Mouse (Mus musculus) erythroblast, embryonic 14.5 days (primary cell): ENCODE results near the gene Eif4g3. TPM values are rescaled to one million over a fixed set of nuclear protein-coding genes. Genes with fewer than 3 reads are reported as not detected.

Experiments used
- H3K27me3 ChIP-seq: 2 replicates; pipeline ENCODE4 v1.6.1; 2012; ENCODE audit warnings: inconsistent platforms; ENCODE audit not compliant: control insufficient read depth
- H3K36me3 ChIP-seq: 2 replicates; pipeline ENCODE4 v1.6.1; 2012; ENCODE audit warnings: mild to moderate bottlenecking, inconsistent platforms; ENCODE audit not compliant: control insufficient read depth
- H3K4me1 ChIP-seq: 2 replicates; pipeline ENCODE4 v1.6.1; 2012; ENCODE audit warnings: inconsistent platforms; ENCODE audit not compliant: control insufficient read depth
- H3K4me3 ChIP-seq: replicated peaks from 2 replicates; pipeline ENCODE3; 2012; ENCODE audit warnings: moderate library complexity, mild to moderate bottlenecking, inconsistent platforms
- H3K9me3 ChIP-seq: 2 replicates; pipeline ENCODE4 v1.6.1; 2012; ENCODE audit warnings: low read length, inconsistent platforms, mixed read lengths; ENCODE audit not compliant: control insufficient read depth
- GATA1 ChIP-seq: IDR thresholded peaks from 2 replicates; pipeline ENCODE4 v1.6.1; 2012; ENCODE audit warnings: low read length, inconsistent platforms, mixed read lengths
- TAL1 ChIP-seq: IDR thresholded peaks from 3 replicates; pipeline ENCODE4 v1.6.1; 2012; ENCODE audit warnings: low read length, inconsistent platforms, mixed read lengths
- polyA plus RNA-seq: library from polyadenylated mRNA; stranded (reverse); fragments of >175 nt; gene quantifications from 2 replicates; pipeline ENCODE4 v1.2.3, GENCODE M21; 2012

Eif4g3 gene
- polyA plus RNA-seq, 1 experiment = 2.9 TPM

DNA sequence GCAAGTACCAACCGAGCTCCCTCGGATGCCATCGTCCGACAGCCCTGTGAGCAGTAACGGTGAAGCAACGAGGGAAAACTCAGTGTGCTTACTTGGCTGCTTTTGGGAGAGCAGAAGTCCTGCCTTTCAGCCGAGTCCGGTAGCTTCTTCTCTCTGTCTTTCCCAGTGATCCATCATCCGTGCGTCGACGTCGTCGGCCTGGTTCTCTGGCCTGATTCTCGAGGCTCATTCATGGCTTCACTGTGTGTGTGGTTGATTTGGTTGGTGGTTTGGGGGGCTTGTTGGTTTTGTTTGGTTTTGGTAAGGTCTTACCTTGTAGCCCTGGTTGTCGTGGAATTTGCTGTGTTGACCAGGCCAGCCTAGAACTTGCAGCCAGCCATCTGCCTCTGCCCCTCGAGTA, 145.0 kb downstream of the Eif4g3 start:
- no peaks in the 10 kb centered on the region for H3K9me3 ChIP-seq
- H3K36me3 ChIP-seq = peaks cover 15% of the 10 kb centered on the region
- TF ChIP-seq TAL1 (no peak), GATA1 (no peak)
- no peaks in the 10 kb centered on the region for H3K27me3 ChIP-seq
- H3K4me1 ChIP-seq = no peaks in the 10 kb centered on the region
- H3K4me3 ChIP-seq = no peak overlapping the region

GRCm38 (mm10) chr4:138138219-138138618, 145.4 kb downstream of the Eif4g3 start:
- Histone ChIP-seq H3K27me3 (no peaks in the 10 kb centered on the region), H3K4me3 (no peak overlapping the region), H3K4me1 (no peaks in the 10 kb centered on the region), H3K36me3 (peaks cover 12% of the 10 kb centered on the region), H3K9me3 (no peaks in the 10 kb centered on the region)
- no peak for TF ChIP-seq TAL1
- no peak for TF ChIP-seq GATA1

DNA sequence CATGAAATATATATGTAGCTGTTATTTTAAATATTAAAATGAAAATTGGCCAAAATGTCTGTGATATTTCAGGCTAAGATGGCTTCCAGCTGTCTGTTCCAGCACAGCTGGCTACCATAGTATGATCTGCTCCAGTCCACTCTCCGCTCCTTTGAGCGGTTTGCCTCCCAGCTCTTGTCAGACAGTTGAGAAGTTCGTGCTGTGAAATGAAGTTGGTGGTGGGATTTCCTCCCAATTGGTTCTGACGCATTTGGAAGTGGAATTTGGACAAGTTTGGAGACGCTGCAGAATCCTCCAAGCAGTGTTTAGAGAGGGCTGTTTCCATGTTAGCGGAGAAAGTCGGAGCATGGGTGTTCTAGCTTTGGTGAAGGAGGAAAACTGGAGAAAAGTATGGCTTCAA, 148.5 kb downstream of the Eif4g3 start:
- Histone ChIP-seq H3K4me1 (no peaks in the 10 kb centered on the region), H3K27me3 (no peaks in the 10 kb centered on the region), H3K36me3 (peaks cover 10% of the 10 kb centered on the region), H3K4me3 (no peak overlapping the region), H3K9me3 (no peaks in the 10 kb centered on the region)
- no peak for TF ChIP-seq TAL1
- no peak for TF ChIP-seq GATA1

DNA sequence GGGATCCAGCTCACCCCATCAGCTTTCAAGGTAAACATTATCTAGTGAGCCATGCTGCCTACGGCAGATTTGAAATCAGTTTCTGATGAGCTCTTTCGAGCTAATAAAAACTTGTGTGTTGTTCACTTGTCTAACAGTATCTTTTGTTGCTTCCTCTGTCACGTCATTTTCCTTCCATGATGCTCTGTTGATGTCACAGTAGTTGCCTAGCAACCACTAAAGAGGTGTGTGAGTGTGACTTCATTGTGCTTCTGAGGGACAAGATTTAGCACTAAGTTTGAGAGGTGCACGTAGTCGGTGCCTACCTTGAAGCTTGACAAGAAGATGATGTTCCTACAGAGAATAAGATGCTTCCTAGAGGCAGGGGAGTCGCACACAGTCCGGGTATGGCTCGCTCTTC, 154.4 kb downstream of the Eif4g3 start:
- Histone ChIP-seq H3K36me3 (peaks cover 20% of the 10 kb centered on the region), H3K4me3 (no peak overlapping the region), H3K9me3 (no peaks in the 10 kb centered on the region), H3K27me3 (no peaks in the 10 kb centered on the region), H3K4me1 (no peaks in the 10 kb centered on the region)
- TF ChIP-seq TAL1 = no peak
- no peak for TF ChIP-seq GATA1

DNA sequence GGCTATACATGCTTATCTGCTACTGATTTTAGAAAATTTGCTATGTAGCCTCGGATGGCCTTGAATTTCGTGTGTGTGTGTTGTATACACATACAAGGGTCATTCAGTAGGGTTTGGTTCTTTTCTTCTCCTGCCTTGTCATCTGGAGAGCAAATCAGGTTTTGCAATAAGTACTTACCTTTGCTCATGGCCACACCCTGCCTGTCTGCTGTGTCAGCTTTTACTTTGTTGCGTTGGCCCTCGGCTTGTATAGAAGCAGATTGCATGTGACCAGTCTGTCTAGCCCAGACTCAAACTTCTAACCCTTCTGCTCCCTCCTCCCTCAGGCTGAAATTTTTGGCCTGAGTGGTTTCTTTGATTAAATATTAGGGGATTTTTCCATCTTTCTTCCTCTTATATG, 157.2 kb downstream of the Eif4g3 start:
- Histone ChIP-seq H3K9me3 (no peaks in the 10 kb centered on the region), H3K4me1 (no peaks in the 10 kb centered on the region), H3K36me3 (peaks cover 32% of the 10 kb centered on the region), H3K27me3 (no peaks in the 10 kb centered on the region), H3K4me3 (no peak overlapping the region)
- no peak for TF ChIP-seq GATA1
- TF ChIP-seq TAL1 = no peak

GRCm38 (mm10) chr4:138151226-138151625, 158.4 kb downstream of the Eif4g3 start:
- Histone ChIP-seq H3K4me3 (no peak overlapping the region), H3K27me3 (no peaks in the 10 kb centered on the region), H3K36me3 (peaks cover 32% of the 10 kb centered on the region), H3K9me3 (no peaks in the 10 kb centered on the region), H3K4me1 (no peaks in the 10 kb centered on the region)
- no peak for TF ChIP-seq TAL1
- TF ChIP-seq GATA1 = no peak

DNA sequence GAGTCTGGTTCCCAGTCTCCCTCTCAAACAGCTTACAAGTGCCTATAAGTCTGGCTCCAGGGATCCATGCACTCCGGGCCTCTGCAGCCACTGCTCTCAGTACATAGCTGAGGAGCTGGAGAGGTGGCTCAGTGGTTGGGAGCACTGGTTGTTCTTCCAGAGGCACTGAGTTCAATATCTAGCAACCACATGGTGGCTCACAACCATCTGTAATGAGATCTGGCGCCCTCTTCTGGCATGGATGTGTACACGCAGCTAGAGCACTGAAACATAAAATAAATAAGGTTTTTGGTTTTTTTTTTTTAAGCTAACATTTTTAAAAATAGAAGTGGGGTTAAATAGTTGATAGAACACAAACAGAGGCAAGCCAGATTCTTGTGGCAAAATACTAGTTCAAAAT, 161.2 kb downstream of the Eif4g3 start:
- Histone ChIP-seq H3K27me3 (no peaks in the 10 kb centered on the region), H3K36me3 (peaks cover 51% of the 10 kb centered on the region), H3K9me3 (no peaks in the 10 kb centered on the region), H3K4me3 (no peak overlapping the region), H3K4me1 (no peaks in the 10 kb centered on the region)
- TF ChIP-seq TAL1 (no peak), GATA1 (no peak)

- Histone ChIP-seq H3K4me3 (no peak overlapping the region), H3K9me3 (no peaks in the 10 kb centered on the region), H3K4me1 (no peaks in the 10 kb centered on the region), H3K27me3 (no peaks in the 10 kb centered on the region), H3K36me3 (peaks cover 55% of the 10 kb centered on the region)
- TF ChIP-seq GATA1 (no peak), TAL1 (no peak)
These were observed 168.1 kb downstream of the Eif4g3 start for GRCm38 (mm10) chr4:138160918-138161317.

DNA sequence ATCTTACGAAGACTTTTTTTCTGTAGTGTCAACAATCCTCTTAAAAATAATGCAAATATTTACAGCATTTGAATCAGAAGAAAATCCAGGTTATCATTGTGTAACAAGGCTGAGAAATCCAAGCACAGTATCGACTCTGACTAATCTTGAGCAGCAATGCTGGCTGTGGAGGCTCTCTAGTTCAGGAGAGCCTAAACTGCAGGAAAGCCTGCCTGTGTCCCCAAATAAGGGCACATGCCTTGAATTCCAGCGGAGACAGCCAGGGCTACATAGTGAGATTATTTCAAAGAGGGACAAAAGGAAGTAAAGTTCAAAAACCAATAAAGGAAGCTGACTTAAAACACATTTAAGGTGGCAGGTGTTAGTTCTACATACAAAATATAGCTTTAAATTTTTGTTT, 168.7 kb downstream of the Eif4g3 start:
- H3K27me3 ChIP-seq = no peaks in the 10 kb centered on the region
- no peaks in the 10 kb centered on the region for H3K9me3 ChIP-seq
- H3K4me1 ChIP-seq = peaks cover 1% of the 10 kb centered on the region; the same call in 1 of the 2 replicates
- no peak overlapping the region for H3K4me3 ChIP-seq
- TF ChIP-seq TAL1 = no peak
- TF ChIP-seq GATA1 = no peak
- H3K36me3 ChIP-seq = peaks cover 57% of the 10 kb centered on the region

GRCm38 (mm10) chr4:138163836-138164235, 171.0 kb downstream of the Eif4g3 start:
- no peaks in the 10 kb centered on the region for H3K9me3 ChIP-seq
- no peak overlapping the region for H3K4me3 ChIP-seq
- H3K36me3 ChIP-seq = peaks cover 57% of the 10 kb centered on the region
- no peaks in the 10 kb centered on the region for H3K27me3 ChIP-seq
- TF ChIP-seq GATA1 (no peak), TAL1 (no peak)
- peaks cover 18% of the 10 kb centered on the region for H3K4me1 ChIP-seq
